Mouse (Mus musculus) bone marrow, adult 2 months (tissue): ENCODE results near the gene Tmco1.

Experiments used
- CTCF ChIP-seq: fragments of 200-500 bp; IDR thresholded peaks from 2 replicates; pipeline ENCODE4 v1.5.1; 2011; ENCODE audit warnings: low read length, control low read depth; ENCODE audit not compliant: control insufficient read depth, insufficient read depth
- POLR2A ChIP-seq: fragments of 200-500 bp; IDR thresholded peaks from 2 replicates; pipeline ENCODE4 v1.6.1; 2011; ENCODE audit warnings: low read depth, mild to moderate bottlenecking, control low read depth, low read length, borderline replicate concordance; ENCODE audit not compliant: control insufficient read depth

GRCm38 (mm10) chr1:167282112-167282511 lies 26.1 kb upstream of the Tmco1 start:
- TF ChIP-seq CTCF (no peak), POLR2A (no peak)
